Mouse (Mus musculus): ENCODE data around the gene Scaper.

GRCm38 (mm10) chr9:55646444-55646843, 291.5 kb downstream of the Scaper start:
- TF ChIP-seq POLR2A (IDR thresholded peaks at IDR 0.05; ENCODE audit: insufficient read length, low read depth) = no peak
- no peak for TF ChIP-seq USF1 (IDR thresholded peaks at IDR 0.05; ENCODE audit: low read depth)
- no peak for TF ChIP-seq MAX (IDR thresholded peaks at IDR 0.05; ENCODE audit: low read depth)
- no peak for TF ChIP-seq CEBPB (IDR thresholded peaks at IDR 0.05; ENCODE audit: insufficient read depth, poor library complexity, severe bottlenecking)
- no peak for TF ChIP-seq MYOD1 (IDR thresholded peaks at IDR 0.05; ENCODE audit: control insufficient read depth in 1 of 3, insufficient read length in 2 of 3, low read depth in 2 of 3)
- no peak for TF ChIP-seq REST (IDR thresholded peaks at IDR 0.05; ENCODE audit: insufficient read depth, insufficient read length)
- TF ChIP-seq TCF12 (IDR thresholded peaks at IDR 0.05; ENCODE audit: insufficient read depth, poor library complexity, severe bottlenecking) = no peak
- no peak for TF ChIP-seq SRF (IDR thresholded peaks at IDR 0.05; ENCODE audit: control insufficient read depth, insufficient read length, low read depth)
- TF ChIP-seq E2F4 (IDR thresholded peaks at IDR 0.05; ENCODE audit: insufficient read depth) = no peak
- no peak for TF ChIP-seq MYOG (IDR thresholded peaks at IDR 0.05; ENCODE audit: control insufficient read depth in 1 of 3, insufficient read depth in 1 of 3, insufficient read length in 2 of 3, low read depth in 2 of 3)
- TF ChIP-seq POLR2AphosphoS2 (IDR thresholded peaks at IDR 0.05; ENCODE audit: insufficient read length, low read depth) = no peak

All from myocyte (in vitro differentiated cells).